Mouse (Mus musculus): Measurements from ENCODE around the gene Tdrd12. TPM values are rescaled to one million over a fixed set of nuclear protein-coding genes. Genes with fewer than 3 reads are reported as not detected.
A peak's percentile ranks its signal among the peaks of the same experiment; 100 is the strongest.

Tdrd12 gene
- polyA plus RNA-seq, 1 experiment from 2014 or later, result 0.50 TPM

DNA sequence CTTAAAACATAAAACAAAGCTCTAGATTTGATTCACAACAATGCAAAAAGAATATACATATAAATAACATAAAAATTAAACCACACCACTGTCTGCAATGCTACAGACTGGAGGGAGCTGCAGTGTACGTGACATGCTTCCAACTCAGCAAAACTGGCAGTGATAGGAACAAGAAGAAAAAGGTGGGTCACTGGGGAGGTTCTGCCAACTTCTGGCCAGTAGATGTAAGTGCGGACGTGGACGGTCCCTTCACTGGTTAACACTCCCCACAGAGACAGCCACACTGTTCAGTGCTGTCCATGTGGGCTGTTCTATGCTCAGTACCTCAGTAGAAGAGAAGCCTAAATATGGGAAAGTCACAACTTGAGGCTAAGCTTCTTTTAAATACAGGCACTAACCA is 66.8 kb downstream of the Tdrd12 start:
- Histone ChIP-seq H3K4me2 (ENCODE audit: low read length) (no peak overlapping the region), H3K4me1 (ENCODE audit: control insufficient read depth, insufficient read depth, low read length) (no peaks in the 10 kb centered on the region), H3K9me3 (replicated peaks; ENCODE audit: control insufficient read depth, low read length) (no peaks in the 10 kb centered on the region), H3K27ac (ENCODE audit: low read depth, low read length) (no peak overlapping the region), H3K4me3 (ENCODE audit: low read depth, low read length) (no peak overlapping the region), H3K36me3 (ENCODE audit: control insufficient read depth, insufficient read depth, low read length) (no peaks in the 10 kb centered on the region), H3K27me3 (replicated peaks; ENCODE audit: control insufficient read depth, insufficient read depth, low read length) (no peaks in the 10 kb centered on the region), H3K9ac (ENCODE audit: low read length) (no peak overlapping the region)
- 48% methylated on average over 4 of the region's 4 CpGs for WGBS
- no peak for ATAC-seq
- no peak for DNase-seq (ENCODE audit: low spot score)

DNA sequence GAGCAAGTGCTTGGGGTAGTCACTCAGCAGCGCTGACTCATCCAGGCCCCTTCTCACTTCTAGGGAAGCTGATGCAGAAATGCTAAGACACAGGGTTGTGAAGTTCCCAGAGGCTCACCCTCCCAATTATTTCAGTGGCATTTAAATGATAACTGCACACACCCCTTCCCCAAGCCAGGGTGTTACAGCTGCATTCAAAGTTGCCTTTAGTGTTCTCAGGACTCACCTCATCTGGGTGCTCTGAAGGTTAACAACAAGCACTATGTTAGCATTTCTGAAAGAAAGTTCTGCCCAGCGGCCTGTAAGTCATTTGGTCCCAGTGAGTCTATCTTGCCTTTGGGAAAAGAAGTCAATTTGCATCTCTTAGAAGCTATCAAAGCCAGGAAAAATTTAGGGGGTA is 69.7 kb downstream of the Tdrd12 start:
- ATAC-seq, result no peak
- no peaks in the 10 kb centered on the region for H3K27me3 ChIP-seq (replicated peaks; ENCODE audit: control insufficient read depth, insufficient read depth, low read length)
- no peak overlapping the region for H3K27ac ChIP-seq (ENCODE audit: low read depth, low read length)
- H3K4me2 ChIP-seq (ENCODE audit: low read length), result no peak overlapping the region
- no peaks in the 10 kb centered on the region for H3K36me3 ChIP-seq (ENCODE audit: control insufficient read depth, insufficient read depth, low read length)
- DNase-seq (ENCODE audit: low spot score), result no peak
- no peaks in the 10 kb centered on the region for H3K4me1 ChIP-seq (ENCODE audit: control insufficient read depth, insufficient read depth, low read length)
- no peak overlapping the region for H3K4me3 ChIP-seq (ENCODE audit: low read depth, low read length)
- 77% methylated on average over 2 of the region's 2 CpGs for WGBS
- H3K9me3 ChIP-seq (replicated peaks; ENCODE audit: control insufficient read depth, low read length), result no peaks in the 10 kb centered on the region
- H3K9ac ChIP-seq (ENCODE audit: low read length), result no peak overlapping the region

DNA sequence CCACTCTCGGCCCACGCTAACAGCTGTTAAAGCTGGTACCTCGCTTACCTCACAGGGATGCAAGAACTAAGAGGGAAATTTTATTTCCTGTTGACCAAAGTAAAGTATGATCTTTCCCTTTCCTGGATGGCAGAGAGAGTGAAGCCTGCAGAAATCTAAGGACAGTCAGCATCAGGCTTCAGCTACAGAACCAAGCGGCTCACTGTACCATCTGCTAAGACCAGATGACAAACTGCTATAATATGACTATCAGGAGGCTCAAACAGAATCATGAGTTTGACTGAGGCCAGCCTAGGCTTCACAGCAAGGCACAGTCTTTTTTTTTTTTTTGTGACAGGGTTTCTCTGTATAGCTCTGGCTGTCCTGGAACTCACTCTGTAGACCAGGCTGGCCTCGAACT is 72.5 kb downstream of the Tdrd12 start:
- over 99% methylated on average over 5 of the region's 5 CpGs for WGBS
- ATAC-seq, result no peak

DNA sequence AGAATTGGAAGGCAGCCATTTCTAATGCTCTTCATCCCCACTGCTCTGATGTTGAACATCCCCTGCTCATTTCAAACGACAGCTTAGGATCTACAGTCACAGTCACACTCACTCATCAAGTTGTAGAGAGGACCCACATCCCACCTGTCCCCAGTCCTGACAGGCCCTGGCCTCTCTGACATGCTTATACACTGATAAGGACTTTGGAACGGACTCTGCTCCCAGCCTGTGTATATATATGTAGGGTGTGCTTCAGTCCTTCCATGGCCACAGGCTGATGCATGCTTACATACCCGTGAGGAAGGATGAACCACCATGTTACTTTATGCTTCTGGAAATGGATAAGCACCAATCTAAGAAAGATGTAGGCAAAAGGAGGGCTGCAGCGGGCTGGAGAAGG is 76.6 kb downstream of the Tdrd12 start:
- Histone ChIP-seq H3K4me3 (ENCODE audit: low read depth, low read length) (no peak overlapping the region), H3K36me3 (ENCODE audit: control insufficient read depth, insufficient read depth, low read length) (no peaks in the 10 kb centered on the region), H3K27ac (ENCODE audit: low read depth, low read length) (no peak overlapping the region), H3K9me3 (replicated peaks; ENCODE audit: control insufficient read depth, low read length) (no peaks in the 10 kb centered on the region), H3K9ac (ENCODE audit: low read length) (no peak overlapping the region), H3K27me3 (replicated peaks; ENCODE audit: control insufficient read depth, insufficient read depth, low read length) (no peaks in the 10 kb centered on the region), H3K4me2 (ENCODE audit: low read length) (no peak overlapping the region), H3K4me1 (ENCODE audit: control insufficient read depth, insufficient read depth, low read length) (no peaks in the 10 kb centered on the region)
- no peak for ATAC-seq
- DNase-seq (ENCODE audit: low spot score), result no peak
- 87% methylated on average over 4 of the region's 4 CpGs for WGBS

More for the DNA sequence above, 72.5 kb downstream of the Tdrd12 start:
- Histone ChIP-seq H3K36me3 (ENCODE audit: control insufficient read depth, insufficient read depth, low read length) (no peaks in the 10 kb centered on the region), H3K9me3 (replicated peaks; ENCODE audit: control insufficient read depth, low read length) (no peaks in the 10 kb centered on the region), H3K9ac (ENCODE audit: low read length) (no peak overlapping the region), H3K4me2 (ENCODE audit: low read length) (no peak overlapping the region), H3K4me3 (ENCODE audit: low read depth, low read length) (no peak overlapping the region), H3K4me1 (ENCODE audit: control insufficient read depth, insufficient read depth, low read length) (no peaks in the 10 kb centered on the region), H3K27me3 (replicated peaks; ENCODE audit: control insufficient read depth, insufficient read depth, low read length) (no peaks in the 10 kb centered on the region), H3K27ac (ENCODE audit: low read depth, low read length) (no peak overlapping the region)
- DNase-seq (ENCODE audit: low spot score), result no peak

DNA sequence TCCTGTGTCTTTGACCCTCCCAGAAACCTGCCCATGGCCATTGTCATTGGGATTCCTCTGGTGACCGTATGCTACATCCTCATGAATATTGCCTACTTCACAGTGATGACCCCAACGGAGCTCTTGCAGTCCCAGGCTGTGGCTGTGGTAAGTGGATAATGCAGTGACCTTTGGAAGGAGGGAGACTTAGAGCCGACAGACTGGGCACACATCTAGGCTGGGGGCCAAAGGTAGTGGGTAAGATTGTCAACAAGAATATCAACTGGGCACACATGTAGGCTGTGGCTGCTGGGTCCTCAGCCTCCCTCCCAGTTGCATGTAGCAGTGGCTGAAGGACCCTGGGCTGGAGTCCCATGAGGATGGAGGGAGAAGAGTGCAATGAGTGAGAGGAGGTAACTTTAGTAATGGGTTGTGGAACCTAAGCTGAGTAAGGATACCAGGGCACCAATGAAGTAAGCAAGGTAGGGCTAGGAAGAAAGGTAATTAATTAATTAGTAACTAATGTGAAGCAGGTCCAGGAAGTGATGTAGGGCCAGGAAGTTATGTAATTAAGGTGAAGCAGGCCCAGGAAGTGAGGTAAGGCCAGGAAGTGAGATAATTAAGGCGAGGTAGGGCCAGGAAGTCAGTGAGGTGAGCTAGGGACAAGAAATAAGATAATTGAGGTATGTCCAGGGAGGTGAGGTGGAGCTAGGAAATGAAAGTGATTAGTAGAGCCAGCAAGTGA is 81.3 kb downstream of the Tdrd12 start:
- H3K9ac ChIP-seq (ENCODE audit: low read length), result no peak overlapping the region
- DNase-seq (ENCODE audit: low spot score) (no peak), ATAC-seq (no peak)
- no peaks in the 10 kb centered on the region for H3K27me3 ChIP-seq (replicated peaks; ENCODE audit: control insufficient read depth, insufficient read depth, low read length)
- no peaks in the 10 kb centered on the region for H3K36me3 ChIP-seq (ENCODE audit: control insufficient read depth, insufficient read depth, low read length)
- WGBS, result 85% methylated on average over 4 of the region's 4 CpGs
- no peak overlapping the region for H3K4me2 ChIP-seq (ENCODE audit: low read length)
- no peak overlapping the region for H3K27ac ChIP-seq (ENCODE audit: low read depth, low read length)
- H3K4me3 ChIP-seq (ENCODE audit: low read depth, low read length), result no peak overlapping the region
- no peaks in the 10 kb centered on the region for H3K4me1 ChIP-seq (ENCODE audit: control insufficient read depth, insufficient read depth, low read length)
- no peaks in the 10 kb centered on the region for H3K9me3 ChIP-seq (replicated peaks; ENCODE audit: control insufficient read depth, low read length)

DNA sequence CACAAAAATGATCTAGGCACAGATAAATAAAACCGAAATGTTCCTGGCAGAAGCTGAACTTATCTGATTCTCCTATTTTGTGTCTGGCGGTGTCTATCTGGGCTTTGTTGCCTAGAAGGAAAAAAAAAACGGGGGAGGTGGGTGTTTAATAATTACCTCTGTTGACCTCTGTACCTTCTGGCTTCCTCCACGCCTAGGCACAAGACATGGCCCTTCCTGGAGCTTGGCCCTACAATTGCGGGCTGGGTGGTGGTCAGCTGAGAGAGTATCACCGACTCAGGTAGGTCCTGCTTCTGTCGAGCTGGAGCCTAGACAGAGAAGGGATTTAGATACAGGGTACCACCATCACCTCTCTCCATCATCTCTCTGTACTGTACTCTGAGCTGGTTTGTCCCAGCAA is 88.7 kb downstream of the Tdrd12 start:
- no peaks in the 10 kb centered on the region for H3K36me3 ChIP-seq (ENCODE audit: control insufficient read depth, insufficient read depth, low read length)
- no peaks in the 10 kb centered on the region for H3K9me3 ChIP-seq (replicated peaks; ENCODE audit: control insufficient read depth, low read length)
- no peaks in the 10 kb centered on the region for H3K27me3 ChIP-seq (replicated peaks; ENCODE audit: control insufficient read depth, insufficient read depth, low read length)
- H3K4me3 ChIP-seq (ENCODE audit: low read depth, low read length), result no peak overlapping the region
- DNase-seq (ENCODE audit: low spot score) (no peak), ATAC-seq (no peak)
- WGBS, result 80% methylated on average over 7 of the region's 7 CpGs
- no peaks in the 10 kb centered on the region for H3K4me1 ChIP-seq (ENCODE audit: control insufficient read depth, insufficient read depth, low read length)
- no peak overlapping the region for H3K9ac ChIP-seq (ENCODE audit: low read length)
- no peak overlapping the region for H3K27ac ChIP-seq (ENCODE audit: low read depth, low read length)
- no peak overlapping the region for H3K4me2 ChIP-seq (ENCODE audit: low read length)

DNA sequence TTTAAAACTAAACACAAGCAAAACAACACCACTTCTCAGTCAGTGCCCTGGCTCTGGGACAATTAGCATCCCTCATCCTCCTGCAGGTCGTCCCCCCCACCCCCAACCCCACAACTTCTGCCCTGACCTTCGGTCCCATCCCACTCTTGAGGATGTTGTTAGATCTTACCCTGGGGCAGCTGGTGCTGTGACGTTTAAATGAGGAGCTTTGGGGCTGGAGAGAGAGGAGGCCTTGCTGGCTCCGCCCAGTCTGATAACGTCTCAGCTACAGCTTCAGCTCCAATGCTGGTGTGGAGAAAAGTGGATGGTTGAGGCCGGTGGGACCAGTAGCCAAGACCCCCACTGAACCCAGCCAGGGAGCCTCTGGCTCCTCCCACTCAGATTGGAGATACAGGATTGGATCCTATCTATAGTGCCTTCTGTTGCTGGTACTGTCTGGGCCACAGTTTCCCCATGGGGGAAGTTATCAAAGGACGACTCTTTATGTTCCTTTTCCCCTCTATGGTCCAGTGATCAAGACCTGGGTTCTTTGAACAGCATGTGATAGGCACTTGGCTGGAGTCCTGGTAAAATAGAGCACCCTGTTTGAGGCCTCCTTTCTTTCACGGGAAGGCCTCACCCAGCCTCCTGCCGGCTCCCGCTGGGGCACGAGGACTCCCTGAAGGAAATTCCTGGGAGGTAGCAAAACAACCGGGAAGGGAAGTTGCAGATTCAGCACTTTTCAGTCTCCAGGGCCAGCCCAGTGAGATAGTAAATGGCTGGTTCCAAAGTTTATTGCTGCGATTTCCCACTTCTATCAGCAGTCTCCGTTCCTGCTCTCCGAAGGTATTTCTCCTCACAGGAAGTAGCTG is 89.3 kb downstream of the Tdrd12 start, which contains the start of gene Slc7a9:
TSS of gene Slc7a9 (plus strand) at position 801 of the 851 bp plus-strand sequence.
- Histone ChIP-seq H3K4me3 (ENCODE audit: low read depth, low read length) (no peak within 1 kb of the TSS), H3K36me3 (ENCODE audit: control insufficient read depth, insufficient read depth, low read length) (no peaks in the 10 kb centered on the region), H3K9ac (ENCODE audit: low read length) (no peak within 1 kb of the TSS), H3K27me3 (replicated peaks; ENCODE audit: control insufficient read depth, insufficient read depth, low read length) (no peaks in the 10 kb centered on the region), H3K4me1 (ENCODE audit: control insufficient read depth, insufficient read depth, low read length) (no peaks in the 10 kb centered on the region), H3K27ac (ENCODE audit: low read depth, low read length) (no peak within 1 kb of the TSS), H3K4me2 (ENCODE audit: low read length) (no peak within 1 kb of the TSS), H3K9me3 (replicated peaks; ENCODE audit: control insufficient read depth, low read length) (no peaks in the 10 kb centered on the region)
- DNase-seq (ENCODE audit: low spot score) (peak; percentile 4), ATAC-seq (no peak)
- WGBS, result 32% methylated on average over 15 of the region's 15 CpGs

DNA sequence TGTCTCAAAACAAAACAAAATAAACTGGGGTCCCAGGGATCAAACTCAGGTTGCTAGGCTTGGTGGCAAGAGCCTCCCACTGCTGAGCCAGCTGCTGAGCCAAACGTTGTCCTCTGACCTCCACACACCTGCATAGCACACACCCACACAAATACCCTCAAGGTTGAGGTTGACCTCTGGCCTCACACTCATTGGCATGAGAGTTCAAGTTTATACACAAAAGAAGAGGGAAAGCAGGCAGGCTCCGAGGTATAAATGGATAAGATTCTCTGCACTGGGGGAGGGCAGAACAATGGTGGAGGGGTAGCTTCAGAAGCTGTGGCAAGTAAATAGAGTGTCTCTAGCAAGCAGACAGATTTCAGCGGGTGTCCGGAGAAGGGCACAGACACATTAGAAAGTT is 90.0 kb downstream of the Tdrd12 start:
- WGBS, result 45% methylated on average over 4 of the region's 4 CpGs
- ATAC-seq (no peak), DNase-seq (ENCODE audit: low spot score) (no peak)

DNA sequence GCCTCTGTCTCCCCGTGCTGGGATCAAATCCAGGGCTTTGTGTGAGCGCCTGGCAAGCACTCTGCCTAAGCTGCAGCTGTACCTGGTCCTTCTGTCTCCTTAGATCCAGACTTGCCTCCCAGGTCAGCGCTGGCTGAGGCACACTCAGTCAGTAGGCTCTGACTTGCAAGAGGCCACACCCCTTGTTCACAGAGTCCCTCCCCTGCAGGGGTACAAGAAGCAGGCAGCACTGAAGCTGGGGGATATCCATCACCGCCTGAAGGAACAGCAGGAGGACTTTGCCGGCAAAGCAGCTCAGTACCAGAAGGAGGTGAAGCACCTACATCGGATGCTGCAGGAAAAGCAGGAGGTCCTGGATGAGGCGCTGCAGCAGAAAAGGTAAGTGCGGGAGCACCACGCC is 102.3 kb downstream of the Tdrd12 start:
- no peak overlapping the region for H3K4me3 ChIP-seq (ENCODE audit: low read depth, low read length)
- ATAC-seq (no peak), DNase-seq (ENCODE audit: low spot score) (no peak)
- no peak overlapping the region for H3K4me2 ChIP-seq (ENCODE audit: low read length)
- H3K27ac ChIP-seq (ENCODE audit: low read depth, low read length), result no peak overlapping the region
- H3K9me3 ChIP-seq (replicated peaks; ENCODE audit: control insufficient read depth, low read length), result no peaks in the 10 kb centered on the region
- H3K4me1 ChIP-seq (ENCODE audit: control insufficient read depth, insufficient read depth, low read length), result no peaks in the 10 kb centered on the region
- H3K9ac ChIP-seq (ENCODE audit: low read length), result no peak overlapping the region
- 76% methylated on average over 9 of the region's 9 CpGs for WGBS
- no peaks in the 10 kb centered on the region for H3K27me3 ChIP-seq (replicated peaks; ENCODE audit: control insufficient read depth, insufficient read depth, low read length)
- peaks cover 68% of the 10 kb centered on the region for H3K36me3 ChIP-seq (ENCODE audit: control insufficient read depth, insufficient read depth, low read length)

More for the DNA sequence above, 90.0 kb downstream of the Tdrd12 start:
- Histone ChIP-seq H3K4me1 (ENCODE audit: control insufficient read depth, insufficient read depth, low read length) (no peaks in the 10 kb centered on the region), H3K27me3 (replicated peaks; ENCODE audit: control insufficient read depth, insufficient read depth, low read length) (no peaks in the 10 kb centered on the region), H3K9ac (ENCODE audit: low read length) (no peak overlapping the region), H3K4me2 (ENCODE audit: low read length) (no peak overlapping the region), H3K36me3 (ENCODE audit: control insufficient read depth, insufficient read depth, low read length) (no peaks in the 10 kb centered on the region), H3K9me3 (replicated peaks; ENCODE audit: control insufficient read depth, low read length) (no peaks in the 10 kb centered on the region), H3K27ac (ENCODE audit: low read depth, low read length) (no peak overlapping the region), H3K4me3 (ENCODE audit: low read depth, low read length) (no peak overlapping the region)
